Mouse (Mus musculus): ENCODE measurements around the gene Ablim1. TPM values are rescaled to one million over a fixed set of nuclear protein-coding genes. Genes with fewer than 3 reads are reported as not detected.

Ablim1 gene
- total and polyA plus RNA-seq, 2 experiments = 16.6 to 23.7 TPM

DNA sequence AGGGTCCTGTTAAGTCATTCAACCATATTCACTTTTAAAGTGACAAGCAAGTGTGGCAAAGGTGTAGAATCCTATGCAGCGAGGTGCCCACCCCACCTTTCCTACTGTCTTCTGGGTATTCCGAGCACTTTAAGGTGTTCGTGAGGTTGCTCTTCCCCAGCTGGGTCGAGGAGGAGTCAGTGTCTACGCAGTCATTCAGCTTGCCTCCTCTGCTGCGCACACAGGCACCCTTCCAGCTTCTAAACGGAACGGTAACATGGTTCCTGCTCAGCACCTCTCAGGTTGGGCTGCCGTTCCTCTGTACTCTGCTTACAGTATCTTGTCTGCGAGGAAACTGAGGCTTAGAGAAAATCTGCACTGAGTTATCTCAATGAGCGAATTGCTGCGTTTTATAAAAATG, 40.4 kb downstream of the Ablim1 start:
- Histone ChIP-seq H3K9ac (ENCODE audit: low read depth, low read length) (peak overlapping the region; percentile 59), H3K4me3 (ENCODE audit: insufficient read depth, low read depth, low read length) (peak overlapping the region; percentile 11; the same call in 1 of the 2 replicates), H3K27ac (replicated peaks; ENCODE audit: insufficient read depth, low read depth, low read length) (peak overlapping the region; percentile 95), H3K79me2 (ENCODE audit: control insufficient read depth, insufficient read depth, low read length) (no peaks in the 10 kb centered on the region), H3K27me3 (ENCODE audit: control insufficient read depth, insufficient read depth, low read length) (no peaks in the 10 kb centered on the region), H3K4me1 (ENCODE audit: control insufficient read depth, insufficient read depth, low read length) (peaks cover 15% of the 10 kb centered on the region), H3K36me3 (ENCODE audit: control insufficient read depth, insufficient read depth, low read length) (no peaks in the 10 kb centered on the region)
- peak; percentile 51 for DNase-seq (ENCODE audit: extremely low read depth, low read depth, low spot score)
- WGBS = 24% methylated on average over 12 of the region's 12 CpGs
- no peak for TF ChIP-seq CTCF (IDR thresholded peaks at IDR 0.05; ENCODE audit: low read depth, low read length)
- no peak for TF ChIP-seq POLR2A (IDR thresholded peaks at IDR 0.05; ENCODE audit: extremely low read depth, insufficient read depth, low read length)

DNA sequence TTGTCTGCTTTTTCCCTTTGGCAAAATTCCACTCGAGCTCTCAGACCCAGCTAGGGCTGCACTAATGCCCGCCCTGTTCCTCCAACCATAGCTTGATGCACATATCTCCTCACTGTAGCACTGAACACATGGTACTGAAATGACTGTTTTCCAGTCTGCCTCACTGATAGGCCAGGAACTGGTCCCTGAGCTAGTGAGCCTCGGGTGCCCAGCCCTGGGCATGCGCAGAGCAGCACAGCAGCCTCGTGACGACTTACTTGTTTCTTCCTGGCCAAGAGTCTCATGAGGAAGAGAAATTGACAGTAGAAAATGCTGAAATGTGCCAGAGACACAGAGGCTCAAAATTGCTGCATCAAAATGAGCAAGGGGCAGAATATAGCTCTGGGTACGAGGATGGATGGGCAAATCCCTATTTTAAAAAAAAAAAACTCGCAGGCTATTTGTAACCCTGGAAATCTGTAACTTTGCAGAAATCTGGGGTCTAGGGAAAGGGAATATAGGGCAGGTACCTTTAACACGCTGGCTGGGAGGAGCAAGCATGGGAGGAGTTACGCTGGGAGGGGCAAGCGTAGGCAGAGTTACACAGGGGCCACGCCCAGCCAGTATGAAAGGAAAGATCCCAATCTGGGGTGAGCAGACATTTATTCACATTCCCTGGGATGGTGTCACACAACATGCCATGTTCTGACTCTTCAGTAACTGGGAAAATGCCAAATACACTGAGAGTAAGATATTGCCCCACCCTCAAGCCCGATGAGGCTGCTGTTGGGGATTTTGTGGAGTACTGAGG, 41.7 kb downstream of the Ablim1 start:
- 29% methylated on average over 13 of the region's 13 CpGs for WGBS
- Histone ChIP-seq H3K27ac (replicated peaks; ENCODE audit: insufficient read depth, low read depth, low read length) (peak overlapping the region; percentile 95), H3K4me1 (ENCODE audit: control insufficient read depth, insufficient read depth, low read length) (peaks cover 15% of the 10 kb centered on the region), H3K9ac (ENCODE audit: low read depth, low read length) (0 out of 2 replicates have a peak overlapping the region, but pooled peaks have one; percentile 29), H3K27me3 (ENCODE audit: control insufficient read depth, insufficient read depth, low read length) (no peaks in the 10 kb centered on the region), H3K79me2 (ENCODE audit: control insufficient read depth, insufficient read depth, low read length) (no peaks in the 10 kb centered on the region), H3K4me3 (ENCODE audit: insufficient read depth, low read depth, low read length) (no peak overlapping the region), H3K36me3 (ENCODE audit: control insufficient read depth, insufficient read depth, low read length) (no peaks in the 10 kb centered on the region)
- no peak for TF ChIP-seq CTCF (IDR thresholded peaks at IDR 0.05; ENCODE audit: low read depth, low read length)
- TF ChIP-seq POLR2A (IDR thresholded peaks at IDR 0.05; ENCODE audit: extremely low read depth, insufficient read depth, low read length) = 0 out of 2 replicates have a peak, but pooled peaks have one; percentile 21
- peak; percentile 91 for DNase-seq (ENCODE audit: extremely low read depth, low read depth, low spot score)

DNA sequence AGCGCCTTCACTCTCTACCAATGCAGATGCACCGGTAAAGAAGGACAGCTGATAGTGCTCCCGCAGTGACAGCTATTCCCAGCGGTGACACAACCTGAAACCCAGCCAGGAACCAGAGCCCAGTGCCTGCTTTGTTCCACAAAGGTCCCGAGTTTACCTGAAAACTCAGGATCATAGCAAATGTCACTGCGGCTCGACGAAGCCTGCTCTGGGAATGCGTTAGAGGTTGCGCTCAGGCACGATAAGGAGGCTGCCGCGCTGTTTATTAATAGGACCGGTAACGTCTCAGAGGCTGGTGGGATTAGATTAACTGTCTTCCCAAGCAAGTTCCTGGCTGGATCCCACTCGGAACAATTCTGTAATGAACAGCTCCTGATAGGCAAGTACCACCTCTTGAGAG, 43.0 kb downstream of the Ablim1 start:
- no peaks in the 10 kb centered on the region for H3K27me3 ChIP-seq (ENCODE audit: control insufficient read depth, insufficient read depth, low read length)
- H3K27ac ChIP-seq (replicated peaks; ENCODE audit: insufficient read depth, low read depth, low read length) = peak overlapping the region; percentile 8; the same call in 1 of the 2 replicates
- DNase-seq (ENCODE audit: extremely low read depth, low read depth, low spot score) = peak; percentile 80
- peak overlapping the region; percentile 7; the same call in 1 of the 2 replicates for H3K9ac ChIP-seq (ENCODE audit: low read depth, low read length)
- no peak for TF ChIP-seq POLR2A (IDR thresholded peaks at IDR 0.05; ENCODE audit: extremely low read depth, insufficient read depth, low read length)
- no peak for TF ChIP-seq CTCF (IDR thresholded peaks at IDR 0.05; ENCODE audit: low read depth, low read length)
- H3K79me2 ChIP-seq (ENCODE audit: control insufficient read depth, insufficient read depth, low read length) = no peaks in the 10 kb centered on the region
- peaks cover 17% of the 10 kb centered on the region for H3K4me1 ChIP-seq (ENCODE audit: control insufficient read depth, insufficient read depth, low read length)
- H3K36me3 ChIP-seq (ENCODE audit: control insufficient read depth, insufficient read depth, low read length) = no peaks in the 10 kb centered on the region
- H3K4me3 ChIP-seq (ENCODE audit: insufficient read depth, low read depth, low read length) = no peak overlapping the region
- 39% methylated on average over 16 of the region's 16 CpGs for WGBS

DNA sequence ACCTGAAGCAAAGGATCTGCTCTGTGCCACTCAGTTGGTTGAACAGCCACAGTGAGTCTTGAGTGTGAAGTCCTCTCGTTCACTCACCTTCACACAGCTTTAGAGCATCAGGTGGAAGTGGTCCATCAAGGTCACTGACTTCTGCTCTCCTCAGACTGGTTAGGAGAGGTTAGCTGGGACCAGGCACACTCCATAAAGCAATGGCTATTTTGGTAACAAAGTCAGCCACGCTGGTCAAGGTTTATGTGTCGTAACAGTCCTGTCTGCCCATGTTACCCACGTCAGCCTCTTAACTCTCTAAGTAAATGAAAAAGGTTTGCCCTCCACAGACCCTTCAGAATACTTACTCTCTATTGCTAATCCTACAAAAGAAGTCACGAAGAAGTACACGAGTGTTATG, 44.0 kb downstream of the Ablim1 start:
- peak; percentile 90 for DNase-seq (ENCODE audit: extremely low read depth, low read depth, low spot score)
- 42% methylated on average over 6 of the region's 6 CpGs for WGBS
- peaks cover 16% of the 10 kb centered on the region for H3K4me1 ChIP-seq (ENCODE audit: control insufficient read depth, insufficient read depth, low read length)
- TF ChIP-seq CTCF (IDR thresholded peaks at IDR 0.05; ENCODE audit: low read depth, low read length) (no peak), POLR2A (IDR thresholded peaks at IDR 0.05; ENCODE audit: extremely low read depth, insufficient read depth, low read length) (no peak)
- no peaks in the 10 kb centered on the region for H3K79me2 ChIP-seq (ENCODE audit: control insufficient read depth, insufficient read depth, low read length)
- no peaks in the 10 kb centered on the region for H3K36me3 ChIP-seq (ENCODE audit: control insufficient read depth, insufficient read depth, low read length)
- H3K27me3 ChIP-seq (ENCODE audit: control insufficient read depth, insufficient read depth, low read length) = no peaks in the 10 kb centered on the region
- H3K27ac ChIP-seq (replicated peaks; ENCODE audit: insufficient read depth, low read depth, low read length) = peak overlapping the region; percentile 44; the same call in 1 of the 2 replicates
- no peak overlapping the region for H3K4me3 ChIP-seq (ENCODE audit: insufficient read depth, low read depth, low read length)
- no peak overlapping the region for H3K9ac ChIP-seq (ENCODE audit: low read depth, low read length)

DNA sequence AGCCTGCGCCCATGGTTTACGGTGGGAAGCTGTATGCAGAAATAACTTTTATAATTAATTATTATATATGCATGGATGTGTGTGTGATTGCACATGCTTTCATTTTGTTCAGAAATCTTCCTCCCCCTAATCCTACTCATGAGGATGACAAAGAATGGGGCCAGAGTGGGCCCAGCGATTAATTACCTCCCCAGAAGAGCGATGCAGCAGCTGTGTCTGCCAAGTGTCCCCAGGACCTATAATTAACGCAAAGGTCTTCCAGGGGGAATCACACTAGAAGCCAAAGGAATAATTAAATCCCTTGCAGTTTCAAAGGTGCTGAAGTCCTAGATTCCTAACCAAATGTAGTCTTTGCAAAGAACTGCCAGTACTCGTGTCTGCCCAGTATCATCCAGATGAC, 44.9 kb downstream of the Ablim1 start:
- WGBS = 85% methylated on average over 6 of the region's 6 CpGs
- peaks cover 13% of the 10 kb centered on the region for H3K4me1 ChIP-seq (ENCODE audit: control insufficient read depth, insufficient read depth, low read length)
- TF ChIP-seq POLR2A (IDR thresholded peaks at IDR 0.05; ENCODE audit: extremely low read depth, insufficient read depth, low read length) (no peak), CTCF (IDR thresholded peaks at IDR 0.05; ENCODE audit: low read depth, low read length) (no peak)
- H3K27ac ChIP-seq (replicated peaks; ENCODE audit: insufficient read depth, low read depth, low read length) = no peak overlapping the region
- no peaks in the 10 kb centered on the region for H3K36me3 ChIP-seq (ENCODE audit: control insufficient read depth, insufficient read depth, low read length)
- no peak overlapping the region for H3K9ac ChIP-seq (ENCODE audit: low read depth, low read length)
- DNase-seq (ENCODE audit: extremely low read depth, low read depth, low spot score) = no peak
- no peak overlapping the region for H3K4me3 ChIP-seq (ENCODE audit: insufficient read depth, low read depth, low read length)
- H3K27me3 ChIP-seq (ENCODE audit: control insufficient read depth, insufficient read depth, low read length) = no peaks in the 10 kb centered on the region
- H3K79me2 ChIP-seq (ENCODE audit: control insufficient read depth, insufficient read depth, low read length) = no peaks in the 10 kb centered on the region

DNA sequence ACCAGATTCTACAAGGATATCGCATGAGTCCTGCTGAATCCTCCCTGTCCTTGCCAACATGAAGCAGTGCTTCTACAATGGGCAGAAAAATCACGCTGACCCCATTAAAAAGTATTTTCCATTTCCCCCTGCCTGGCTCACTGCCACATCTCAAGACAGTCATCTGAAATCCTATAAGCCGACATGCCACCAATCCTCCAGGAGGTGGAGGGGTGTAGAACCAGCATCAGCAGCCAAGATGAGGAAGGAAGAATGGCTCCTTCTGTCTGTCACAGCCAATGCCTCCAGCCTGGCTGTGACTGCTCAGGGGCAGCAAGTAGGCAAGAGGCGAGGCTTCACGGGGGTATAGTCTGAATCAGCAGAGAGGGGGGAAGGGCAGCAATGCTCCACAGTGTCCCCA, 47.2 kb downstream of the Ablim1 start:
- TF ChIP-seq POLR2A (IDR thresholded peaks at IDR 0.05; ENCODE audit: extremely low read depth, insufficient read depth, low read length) = no peak
- no peak for TF ChIP-seq CTCF (IDR thresholded peaks at IDR 0.05; ENCODE audit: low read depth, low read length)
- H3K9ac ChIP-seq (ENCODE audit: low read depth, low read length) = no peak overlapping the region
- H3K4me1 ChIP-seq (ENCODE audit: control insufficient read depth, insufficient read depth, low read length) = peaks cover 9% of the 10 kb centered on the region
- H3K27ac ChIP-seq (replicated peaks; ENCODE audit: insufficient read depth, low read depth, low read length) = no peak overlapping the region
- DNase-seq (ENCODE audit: extremely low read depth, low read depth, low spot score) = no peak
- no peaks in the 10 kb centered on the region for H3K79me2 ChIP-seq (ENCODE audit: control insufficient read depth, insufficient read depth, low read length)
- no peak overlapping the region for H3K4me3 ChIP-seq (ENCODE audit: insufficient read depth, low read depth, low read length)
- 79% methylated on average over 5 of the region's 5 CpGs for WGBS
- no peaks in the 10 kb centered on the region for H3K36me3 ChIP-seq (ENCODE audit: control insufficient read depth, insufficient read depth, low read length)
- no peaks in the 10 kb centered on the region for H3K27me3 ChIP-seq (ENCODE audit: control insufficient read depth, insufficient read depth, low read length)

Data from liver, adult 2 months (tissue).